In genomic region chr15:78833582-78833981, GRCm38 (mm10) we compare ENCODE assay signal across 8 mouse cellular contexts. TPM values are rescaled to one million over a fixed set of nuclear protein-coding genes. Genes with fewer than 3 reads are reported as not detected.
DNase-seq lines count a peak whose midpoint lies in the region; ATAC-seq lines count a peak whose summit lies in the region.

No protein-coding gene starts in this region.

- no peak for DNase-seq in heart, embryonic 10.5 days (ENCODE audit: low spot score)
- DNase-seq in heart, postnatal 14 days, result no peak
- DNase-seq in right cerebral cortex, postnatal 10 days (ENCODE audit: low spot score in 2 of 2), result no peak
- DNase-seq in cerebellum, postnatal 25 days, result no peak

- intact Hi-C loops in heart, postnatal 14 days (cut with DNase I), result no loop called here

- H3K36me3 ChIP-seq in heart, embryonic 10.5 days, result no peaks in the 10 kb centered on the region
- no peaks in the 10 kb centered on the region for H3K36me3 ChIP-seq in hindbrain, embryonic 13.5 days
- H3K36me3 ChIP-seq in liver, embryonic 15.5 days (replicated peaks), result no peaks in the 10 kb centered on the region

- H3K4me1 ChIP-seq in heart, embryonic 10.5 days, result peaks cover 64% of the 10 kb centered on the region
- peaks cover 34% of the 10 kb centered on the region for H3K4me1 ChIP-seq in brown adipose tissue, adult 24 weeks (ENCODE audit: control insufficient read depth, insufficient read depth, insufficient read length, low read length)
- peaks cover 44% of the 10 kb centered on the region for H3K4me1 ChIP-seq in hindbrain, embryonic 13.5 days (replicated peaks)
- peaks cover 53% of the 10 kb centered on the region for H3K4me1 ChIP-seq in liver, embryonic 15.5 days (replicated peaks)

- H3K9ac ChIP-seq in hindbrain, embryonic 13.5 days, result no peak overlapping the region
- no peak overlapping the region for H3K9ac ChIP-seq in liver, embryonic 15.5 days

- peaks cover 3% of the 10 kb centered on the region; the same call in 1 of the 2 replicates for H3K27me3 ChIP-seq in heart, embryonic 10.5 days (ENCODE audit: insufficient read depth, poor library complexity, severe bottlenecking)
- no peaks in the 10 kb centered on the region for H3K27me3 ChIP-seq in hindbrain, embryonic 13.5 days
- H3K27me3 ChIP-seq in liver, embryonic 15.5 days, result 0 out of 2 replicates have a peak, but pooled peaks cover 4% of the 10 kb centered on the region

- ATAC-seq in hindbrain, embryonic 13.5 days (ENCODE audit: low FRiP score), result peak; percentile 52; the same call in 1 of the 2 replicates
- no peak for ATAC-seq in liver, embryonic 15.5 days (ENCODE audit: insufficient read depth)
- ATAC-seq in inflammation-experienced regulatory T-cells, adult 6 months, result no peak

- H3K4me3 ChIP-seq in heart, embryonic 10.5 days, result no peak overlapping the region
- H3K4me3 ChIP-seq in brown adipose tissue, adult 24 weeks (ENCODE audit: insufficient read depth, low read depth, low read length), result no peak overlapping the region
- H3K4me3 ChIP-seq in hindbrain, embryonic 13.5 days, result no peak overlapping the region
- no peak overlapping the region for H3K4me3 ChIP-seq in liver, embryonic 15.5 days (replicated peaks)

- H3K4me2 ChIP-seq in hindbrain, embryonic 13.5 days, result no peak overlapping the region
- no peak overlapping the region for H3K4me2 ChIP-seq in liver, embryonic 15.5 days

- WGBS in heart, embryonic 10.5 days, result 82% methylated on average over 3 of the region's 3 CpGs
- 93% methylated on average over 3 of the region's 3 CpGs for WGBS in hindbrain, embryonic 13.5 days
- 63% methylated on average over 3 of the region's 3 CpGs for WGBS in liver, embryonic 15.5 days (ENCODE audit: insufficient replicate concordance)

- H3K27ac ChIP-seq in heart, embryonic 10.5 days, result peak overlapping the region; percentile 94
- peak overlapping the region; percentile 84 for H3K27ac ChIP-seq in brown adipose tissue, adult 24 weeks (replicated peaks; ENCODE audit: low read depth, low read length)
- peak overlapping the region; percentile 68; the same call in 1 of the 2 replicates for H3K27ac ChIP-seq in hindbrain, embryonic 13.5 days
- H3K27ac ChIP-seq in liver, embryonic 15.5 days (replicated peaks), result peak overlapping the region; percentile 77

- no peaks in the 10 kb centered on the region for H3K9me3 ChIP-seq in heart, embryonic 10.5 days
- H3K9me3 ChIP-seq in hindbrain, embryonic 13.5 days, result no peaks in the 10 kb centered on the region
- H3K9me3 ChIP-seq in liver, embryonic 15.5 days (replicated peaks), result no peaks in the 10 kb centered on the region

RNA-seq across cellular contexts. Expression of gene Cdc42ep1, which starts 8.8 kb away (rescaled TPM):
- 35.1 and 37.3 TPM in 2 replicates for polyA plus RNA-seq in heart, embryonic 10.5 days (2016; fragmentation: Nextera tagmentation; extraction: Ambion mirVana)
- total RNA-seq in heart, postnatal 14 days (2021), result 10 to 100 TPM; 47.5 to 50.8 TPM
- 18.4 and 21.7 TPM in 2 replicates for polyA plus RNA-seq in brown adipose tissue, adult 24 weeks (2012; ENCODE audit: insufficient read depth, insufficient read length, missing spikeins)
- 9.5 and 11.0 TPM in 2 replicates for polyA plus RNA-seq in hindbrain, embryonic 13.5 days (2015; fragmentation: Nextera tagmentation; extraction: Ambion mirVana)
- 13.0 and 15.2 TPM in 2 replicates for polyA plus RNA-seq in liver, embryonic 15.5 days (2015; fragmentation: Nextera tagmentation; extraction: Ambion mirVana)
- polyA plus RNA-seq in inflammation-experienced regulatory T-cells, adult 6 months (2017; shearing (Covaris generic)), result not detected

RNA-seq across cellular contexts. Expression of gene Lgals2, which starts 21.7 kb away (rescaled TPM):
- 2.2 TPM in 1 of 2 replicates, not detected in the other for polyA plus RNA-seq in heart, embryonic 10.5 days (2016; fragmentation: Nextera tagmentation; extraction: Ambion mirVana)
- under 1 TPM in 1 of 2 experiments, not detected in 1; 0.53 TPM for total RNA-seq in heart, postnatal 14 days (2021)
- polyA plus RNA-seq in brown adipose tissue, adult 24 weeks (2012; ENCODE audit: insufficient read depth, insufficient read length, missing spikeins), result not detected in 2 replicates
- polyA plus RNA-seq in hindbrain, embryonic 13.5 days (2015; fragmentation: Nextera tagmentation; extraction: Ambion mirVana), result not detected in 2 replicates
- 7.7 and 9.5 TPM in 2 replicates for polyA plus RNA-seq in liver, embryonic 15.5 days (2015; fragmentation: Nextera tagmentation; extraction: Ambion mirVana)
- polyA plus RNA-seq in inflammation-experienced regulatory T-cells, adult 6 months (2017; shearing (Covaris generic)), result not detected

RNA-seq across cellular contexts. Expression of gene Card10, which starts 30.7 kb away (rescaled TPM):
- polyA plus RNA-seq in heart, embryonic 10.5 days (2016; fragmentation: Nextera tagmentation; extraction: Ambion mirVana), result 3.5 and 4.0 TPM in 2 replicates
- total RNA-seq in heart, postnatal 14 days (2021), result 10 to 100 TPM; 20.3 to 20.6 TPM
- 3.9 and 4.8 TPM in 2 replicates for polyA plus RNA-seq in brown adipose tissue, adult 24 weeks (2012; ENCODE audit: insufficient read depth, insufficient read length, missing spikeins)
- 1.6 TPM in 2 replicates for polyA plus RNA-seq in hindbrain, embryonic 13.5 days (2015; fragmentation: Nextera tagmentation; extraction: Ambion mirVana)
- 1.8 and 2.5 TPM in 2 replicates for polyA plus RNA-seq in liver, embryonic 15.5 days (2015; fragmentation: Nextera tagmentation; extraction: Ambion mirVana)
- under 1 TPM; 0.15 to 0.26 (median 0.19) TPM for polyA plus RNA-seq in inflammation-experienced regulatory T-cells, adult 6 months (2017; shearing (Covaris generic))

RNA-seq across cellular contexts. Expression of gene Gga1, which starts 43.4 kb away (rescaled TPM):
- polyA plus RNA-seq in heart, embryonic 10.5 days (2016; fragmentation: Nextera tagmentation; extraction: Ambion mirVana), result 51.5 and 56.6 TPM in 2 replicates
- 10 to 100 TPM; 38.4 to 39.7 TPM for total RNA-seq in heart, postnatal 14 days (2021)
- polyA plus RNA-seq in brown adipose tissue, adult 24 weeks (2012; ENCODE audit: insufficient read depth, insufficient read length, missing spikeins), result 23.7 and 29.1 TPM in 2 replicates
- polyA plus RNA-seq in hindbrain, embryonic 13.5 days (2015; fragmentation: Nextera tagmentation; extraction: Ambion mirVana), result 49.9 and 50.6 TPM in 2 replicates
- 21.4 and 23.6 TPM in 2 replicates for polyA plus RNA-seq in liver, embryonic 15.5 days (2015; fragmentation: Nextera tagmentation; extraction: Ambion mirVana)
- polyA plus RNA-seq in inflammation-experienced regulatory T-cells, adult 6 months (2017; shearing (Covaris generic)), result 10 to 100 TPM; 11.9 to 22.5 (median 16.1) TPM

Comparison
In these comparisons a context has a peak if more than half of its experiments do, and no peak if none do; other contexts are left out.
1. RNA of gene Cdc42ep1, which starts 8.8 kb away (polyA plus RNA-seq): 35.1 to 37.3 TPM in heart, embryonic 10.5 days, 18.4 to 21.7 TPM in brown adipose tissue, adult 24 weeks, 13.0 to 15.2 TPM in liver, embryonic 15.5 days and 9.5 to 11.0 TPM in hindbrain, embryonic 13.5 days; not detected in inflammation-experienced regulatory T-cells, adult 6 months; every median in the first group is over 10 times any median in the second.
2. Peak in every context shown above with its lines, with median percentiles within 50 percentile points of each other: H3K27ac ChIP-seq.